Mouse (Mus musculus): ENCODE measurements around the gene Rhbdf1.

DNA sequence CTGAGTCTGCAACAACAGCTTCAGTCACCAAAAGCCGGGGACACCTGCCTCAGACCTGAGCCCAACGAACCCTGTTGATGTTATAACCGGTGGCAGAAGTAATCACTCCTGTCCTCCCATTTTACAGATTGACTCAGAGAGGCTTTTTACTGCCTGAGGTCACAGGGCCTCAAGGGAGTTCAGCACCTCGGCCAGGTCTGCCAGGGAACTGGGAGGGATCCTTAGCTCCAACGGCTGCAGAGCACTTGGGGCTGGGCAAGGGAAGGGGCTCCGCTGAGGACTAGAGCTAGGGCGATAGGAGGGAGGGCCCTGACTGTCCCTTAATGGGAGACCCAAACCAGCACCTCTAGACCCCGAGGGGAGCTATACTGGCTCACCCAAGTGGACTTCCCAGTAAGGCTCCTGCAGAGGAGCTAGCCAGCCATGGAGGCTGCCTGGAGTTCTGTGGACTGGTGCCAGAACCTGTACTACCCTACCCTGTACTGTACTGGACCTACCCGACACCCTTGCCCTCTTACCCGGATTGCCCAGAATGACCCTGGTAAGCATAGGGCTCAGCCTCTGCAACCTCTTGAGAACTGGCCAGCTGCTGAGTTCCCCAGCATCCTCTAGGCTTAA is 1.4 kb downstream of the Rhbdf1 start:
- TF ChIP-seq CTCF (IDR thresholded peaks at IDR 0.05; ENCODE audit: extremely low read depth, insufficient read length, insufficient replicate concordance, low read depth, low read length) (no peak), POLR2A (IDR thresholded peaks at IDR 0.05; ENCODE audit: low read depth, low read length) (no peak)
